Mouse (Mus musculus): ENCODE measurements at regions not wholly inside any gene's neighbourhood (a gene's known extent, or its start where the extent isn't known, plus 50 kb on each side); places are given as distances from the start of the nearest gene placed in this dataset.

- no peak for DNase-seq
These were observed 56.3 kb upstream of the Gjb5 start for GRCm38 (mm10) chr4:127413997-127414964.
